Mouse (Mus musculus): ENCODE measurements at regions not wholly inside any gene's neighbourhood (a gene's known extent, or its start where the extent isn't known, plus 50 kb on each side); places are given as distances from the start of the nearest gene placed in this dataset.

DNA sequence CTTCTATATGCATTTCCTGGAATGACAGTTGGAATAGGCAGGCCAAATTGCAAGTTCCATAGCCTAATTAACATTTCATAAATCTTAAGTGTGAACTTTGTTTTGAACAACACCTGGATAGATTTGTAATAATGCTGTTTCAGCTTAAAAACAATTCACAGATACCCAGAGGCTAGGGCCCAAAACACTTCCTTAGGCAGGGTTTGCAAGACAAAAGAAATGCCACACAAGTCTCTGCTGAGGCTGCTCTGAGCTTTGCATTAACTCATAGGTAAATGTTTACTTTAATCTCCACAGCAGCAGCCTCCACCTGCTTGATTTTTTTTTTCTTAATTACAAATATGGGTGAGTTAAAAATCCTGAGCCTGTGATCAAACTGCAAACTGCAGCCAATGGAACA, 118.4 kb downstream of the Gnat3 start:
- H3K36me3 ChIP-seq (ENCODE audit: control insufficient read depth, insufficient read depth), result no peaks in the 10 kb centered on the region
- ATAC-seq, result no peak
- H3K4me3 ChIP-seq (replicated peaks; ENCODE audit: low read length), result no peak overlapping the region
- no peak overlapping the region for H3K4me2 ChIP-seq (ENCODE audit: low read length)
- 0 out of 2 replicates have a peak, but pooled peaks cover 2% of the 10 kb centered on the region for H3K9me3 ChIP-seq (ENCODE audit: control insufficient read depth, low read length)
- H3K9ac ChIP-seq (replicated peaks; ENCODE audit: low read depth, low read length), result no peak overlapping the region
- no peak overlapping the region for H3K27ac ChIP-seq (ENCODE audit: low read length)
- H3K27me3 ChIP-seq (replicated peaks; ENCODE audit: control insufficient read depth, insufficient read depth, low read length), result no peaks in the 10 kb centered on the region
- no peaks in the 10 kb centered on the region for H3K4me1 ChIP-seq (replicated peaks; ENCODE audit: control insufficient read depth, insufficient read depth, low read length)

DNA sequence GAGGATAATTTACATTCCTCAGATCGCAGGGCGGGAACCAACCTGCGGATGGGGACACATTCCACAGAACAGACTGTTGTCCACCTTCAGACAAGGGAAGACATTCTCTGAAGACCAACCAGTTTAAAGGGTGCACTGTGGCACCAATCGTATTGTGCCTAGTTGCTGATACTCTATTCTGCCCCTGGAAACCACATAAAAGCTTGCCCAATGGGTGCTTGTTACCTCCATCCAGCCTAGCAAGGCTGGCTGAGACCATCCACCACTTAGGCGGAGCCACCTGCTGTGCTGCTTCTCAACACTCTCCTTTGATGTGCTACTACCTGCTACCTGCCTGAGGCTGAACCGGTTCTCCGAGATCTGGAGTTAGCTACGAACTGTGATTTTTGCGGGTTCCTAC, 119.9 kb downstream of the Gnat3 start:
- 84% methylated on average over 9 of the region's 9 CpGs for WGBS
- H3K4me1 ChIP-seq (replicated peaks; ENCODE audit: control insufficient read depth, insufficient read depth, low read length), result no peaks in the 10 kb centered on the region
- H3K4me2 ChIP-seq (ENCODE audit: low read length), result no peak overlapping the region
- H3K9me3 ChIP-seq (ENCODE audit: control insufficient read depth, low read length), result 0 out of 2 replicates have a peak, but pooled peaks cover 2% of the 10 kb centered on the region
- H3K36me3 ChIP-seq (ENCODE audit: control insufficient read depth, insufficient read depth), result no peaks in the 10 kb centered on the region
- ATAC-seq, result no peak
- H3K4me3 ChIP-seq (replicated peaks; ENCODE audit: low read length), result no peak overlapping the region
- H3K9ac ChIP-seq (replicated peaks; ENCODE audit: low read depth, low read length), result no peak overlapping the region
- H3K27me3 ChIP-seq (replicated peaks; ENCODE audit: control insufficient read depth, insufficient read depth, low read length), result no peaks in the 10 kb centered on the region
- H3K27ac ChIP-seq (ENCODE audit: low read length), result no peak overlapping the region

DNA sequence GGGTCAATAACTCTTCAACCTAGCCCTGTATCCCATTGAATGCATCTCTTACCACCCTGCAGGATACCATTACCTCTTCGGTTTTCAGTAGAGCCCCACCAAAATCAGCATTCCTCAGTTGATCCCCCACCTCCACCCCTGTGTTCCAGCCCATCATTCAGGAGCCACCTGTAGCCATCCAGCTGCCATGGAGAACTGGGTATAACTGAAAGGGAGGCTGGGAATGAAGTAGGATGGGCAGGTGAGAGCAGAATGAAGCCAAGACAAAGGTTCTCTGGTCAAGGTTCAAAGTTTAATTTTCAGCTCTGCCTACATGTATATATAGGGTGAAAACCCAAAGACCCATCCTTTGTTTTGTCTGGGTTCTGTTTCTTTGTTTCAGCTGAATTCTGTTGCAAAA, 121.4 kb downstream of the Gnat3 start:
- H3K4me1 ChIP-seq (replicated peaks; ENCODE audit: control insufficient read depth, insufficient read depth, low read length), result no peaks in the 10 kb centered on the region
- ATAC-seq, result no peak
- 87% methylated on average over 1 of the region's 1 CpGs for WGBS
- H3K4me3 ChIP-seq (replicated peaks; ENCODE audit: low read length), result no peak overlapping the region
- no peaks in the 10 kb centered on the region for H3K27me3 ChIP-seq (replicated peaks; ENCODE audit: control insufficient read depth, insufficient read depth, low read length)
- H3K4me2 ChIP-seq (ENCODE audit: low read length), result no peak overlapping the region
- no peaks in the 10 kb centered on the region for H3K9me3 ChIP-seq (ENCODE audit: control insufficient read depth, low read length)
- no peak overlapping the region for H3K27ac ChIP-seq (ENCODE audit: low read length)
- no peaks in the 10 kb centered on the region for H3K36me3 ChIP-seq (ENCODE audit: control insufficient read depth, insufficient read depth)
- H3K9ac ChIP-seq (replicated peaks; ENCODE audit: low read depth, low read length), result no peak overlapping the region

DNA sequence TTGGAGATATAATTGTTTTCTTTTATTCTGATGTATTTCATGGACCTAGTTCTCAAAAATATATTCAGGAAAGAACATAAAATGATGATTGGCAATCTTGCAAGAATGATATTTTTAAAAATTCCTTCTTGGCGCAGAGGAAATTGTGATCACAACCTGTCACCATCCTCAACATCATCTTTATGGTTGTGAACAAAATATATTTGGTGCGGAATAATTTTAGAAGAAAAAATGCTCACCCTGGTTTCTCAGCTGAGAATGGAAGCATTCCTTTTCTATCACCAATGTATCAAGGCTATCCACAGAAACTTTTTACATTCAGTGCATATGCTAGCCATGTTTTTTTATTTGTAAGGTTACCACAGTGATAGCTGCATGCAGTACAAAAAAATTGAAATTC, 123.1 kb downstream of the Gnat3 start:
- H3K9ac ChIP-seq (replicated peaks; ENCODE audit: low read depth, low read length), result no peak overlapping the region
- H3K36me3 ChIP-seq (ENCODE audit: control insufficient read depth, insufficient read depth), result no peaks in the 10 kb centered on the region
- no peak overlapping the region for H3K4me2 ChIP-seq (ENCODE audit: low read length)
- H3K27ac ChIP-seq (ENCODE audit: low read length), result no peak overlapping the region
- H3K4me1 ChIP-seq (replicated peaks; ENCODE audit: control insufficient read depth, insufficient read depth, low read length), result no peaks in the 10 kb centered on the region
- H3K9me3 ChIP-seq (ENCODE audit: control insufficient read depth, low read length), result no peaks in the 10 kb centered on the region
- no peaks in the 10 kb centered on the region for H3K27me3 ChIP-seq (replicated peaks; ENCODE audit: control insufficient read depth, insufficient read depth, low read length)
- no peak overlapping the region for H3K4me3 ChIP-seq (replicated peaks; ENCODE audit: low read length)
- ATAC-seq, result no peak
- WGBS, result 83% methylated on average over 2 of the region's 2 CpGs

DNA sequence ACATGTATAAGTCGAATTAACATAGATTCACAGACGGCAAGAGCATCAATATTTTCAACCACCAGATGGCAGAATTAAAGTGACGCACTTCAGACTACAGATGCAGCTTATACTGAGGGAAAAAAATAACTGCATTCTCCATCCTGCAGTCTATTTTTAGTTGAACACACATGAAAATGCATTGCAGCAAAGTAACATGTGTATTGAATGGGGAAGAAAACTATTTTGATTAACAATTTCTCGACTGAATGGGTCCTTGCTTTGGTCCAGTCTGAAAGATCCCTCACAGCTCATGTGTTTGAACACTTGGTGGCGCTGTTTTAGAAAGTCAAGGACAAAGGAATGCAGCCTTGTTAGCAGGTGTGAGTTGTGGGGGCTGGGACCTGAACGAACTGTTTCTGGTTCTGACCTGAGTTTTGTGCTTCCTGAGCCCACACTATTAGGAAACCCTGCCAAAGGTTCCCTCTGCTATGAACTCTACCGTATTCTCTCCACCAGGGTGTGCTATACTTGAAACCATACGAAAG, 125.6 kb downstream of the Gnat3 start:
- Histone ChIP-seq H3K4me3 (replicated peaks; ENCODE audit: low read length) (no peak overlapping the region), H3K4me1 (replicated peaks; ENCODE audit: control insufficient read depth, insufficient read depth, low read length) (no peaks in the 10 kb centered on the region), H3K27me3 (replicated peaks; ENCODE audit: control insufficient read depth, insufficient read depth, low read length) (no peaks in the 10 kb centered on the region), H3K27ac (ENCODE audit: low read length) (no peak overlapping the region), H3K36me3 (ENCODE audit: control insufficient read depth, insufficient read depth) (no peaks in the 10 kb centered on the region), H3K4me2 (ENCODE audit: low read length) (no peak overlapping the region), H3K9me3 (ENCODE audit: control insufficient read depth, low read length) (no peaks in the 10 kb centered on the region), H3K9ac (replicated peaks; ENCODE audit: low read depth, low read length) (no peak overlapping the region)
- WGBS, result 33% methylated on average over 8 of the region's 8 CpGs
- ATAC-seq, result peak; percentile 96

DNA sequence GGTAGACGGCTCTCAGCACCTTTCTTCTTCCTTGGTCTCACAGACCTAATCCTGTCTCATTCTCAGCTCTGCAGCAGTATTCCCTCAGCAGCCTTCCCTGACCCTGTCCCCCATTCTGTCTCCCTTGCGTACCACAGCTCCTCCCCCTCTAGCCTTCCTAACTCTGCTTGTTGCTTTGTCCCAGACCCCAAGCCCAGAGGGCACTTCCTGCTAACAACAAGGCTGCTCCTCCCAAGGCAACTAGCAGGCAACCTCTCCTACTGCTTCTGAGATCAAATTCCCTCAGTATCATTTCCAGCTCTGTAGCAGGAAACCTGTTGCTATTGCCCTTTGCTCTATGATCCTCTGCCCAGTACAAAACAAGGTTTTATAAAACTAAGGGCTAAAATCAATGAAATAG, 127.6 kb downstream of the Gnat3 start:
- WGBS, result 48% methylated on average over 2 of the region's 2 CpGs
- no peaks in the 10 kb centered on the region for H3K9me3 ChIP-seq (ENCODE audit: control insufficient read depth, low read length)
- ATAC-seq, result no peak
- no peak overlapping the region for H3K4me2 ChIP-seq (ENCODE audit: low read length)
- no peak overlapping the region for H3K27ac ChIP-seq (ENCODE audit: low read length)
- H3K9ac ChIP-seq (replicated peaks; ENCODE audit: low read depth, low read length), result no peak overlapping the region
- H3K4me3 ChIP-seq (replicated peaks; ENCODE audit: low read length), result no peak overlapping the region
- no peaks in the 10 kb centered on the region for H3K4me1 ChIP-seq (replicated peaks; ENCODE audit: control insufficient read depth, insufficient read depth, low read length)
- H3K27me3 ChIP-seq (replicated peaks; ENCODE audit: control insufficient read depth, insufficient read depth, low read length), result no peaks in the 10 kb centered on the region
- H3K36me3 ChIP-seq (ENCODE audit: control insufficient read depth, insufficient read depth), result no peaks in the 10 kb centered on the region

DNA sequence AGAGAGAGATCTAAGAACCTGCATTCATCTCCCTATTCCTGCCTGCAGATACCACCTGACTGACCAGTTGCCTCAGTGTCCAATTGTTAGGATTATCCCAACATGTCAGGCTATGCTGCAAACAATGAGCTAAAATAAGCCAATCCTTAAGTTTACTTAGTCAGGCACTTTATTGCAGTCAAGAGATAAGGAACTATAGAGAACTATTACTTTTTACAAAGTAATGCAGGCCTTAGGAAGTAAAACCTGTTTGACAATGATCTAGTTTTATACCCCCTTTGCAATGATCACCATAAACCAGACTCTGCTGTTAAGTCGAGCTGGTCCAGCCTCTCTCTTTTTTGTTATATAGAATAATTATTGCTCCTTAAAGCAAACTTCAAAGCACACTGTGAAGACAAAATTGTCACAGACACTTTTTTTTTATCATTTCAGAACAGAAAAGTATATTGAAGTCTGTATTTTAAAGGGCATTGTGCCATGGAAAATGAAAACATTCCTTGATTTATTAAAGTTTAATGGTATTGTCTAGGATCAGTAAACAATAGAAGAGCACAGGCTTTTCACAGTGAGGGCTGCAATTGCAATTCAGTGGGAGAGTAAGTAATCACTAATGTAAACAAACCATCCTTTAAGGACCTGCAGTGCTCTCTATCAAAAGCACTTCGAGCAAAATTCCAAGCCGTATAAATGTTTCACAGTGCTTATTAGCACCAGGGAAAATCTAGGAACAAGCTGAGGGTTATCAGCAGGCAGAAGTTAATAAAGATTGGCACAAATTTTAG, 152.7 kb downstream of the Gnat3 start:
- Histone ChIP-seq H3K4me2 (ENCODE audit: low read length) (no peak overlapping the region), H3K9ac (replicated peaks; ENCODE audit: low read depth, low read length) (no peak overlapping the region), H3K4me1 (replicated peaks; ENCODE audit: control insufficient read depth, insufficient read depth, low read length) (no peaks in the 10 kb centered on the region), H3K27ac (ENCODE audit: low read length) (no peak overlapping the region), H3K4me3 (replicated peaks; ENCODE audit: low read length) (no peak overlapping the region), H3K27me3 (replicated peaks; ENCODE audit: control insufficient read depth, insufficient read depth, low read length) (no peaks in the 10 kb centered on the region), H3K9me3 (ENCODE audit: control insufficient read depth, low read length) (no peaks in the 10 kb centered on the region), H3K36me3 (ENCODE audit: control insufficient read depth, insufficient read depth) (no peaks in the 10 kb centered on the region)
- no peak for ATAC-seq
- WGBS, result 20% methylated on average over 3 of the region's 3 CpGs

DNA sequence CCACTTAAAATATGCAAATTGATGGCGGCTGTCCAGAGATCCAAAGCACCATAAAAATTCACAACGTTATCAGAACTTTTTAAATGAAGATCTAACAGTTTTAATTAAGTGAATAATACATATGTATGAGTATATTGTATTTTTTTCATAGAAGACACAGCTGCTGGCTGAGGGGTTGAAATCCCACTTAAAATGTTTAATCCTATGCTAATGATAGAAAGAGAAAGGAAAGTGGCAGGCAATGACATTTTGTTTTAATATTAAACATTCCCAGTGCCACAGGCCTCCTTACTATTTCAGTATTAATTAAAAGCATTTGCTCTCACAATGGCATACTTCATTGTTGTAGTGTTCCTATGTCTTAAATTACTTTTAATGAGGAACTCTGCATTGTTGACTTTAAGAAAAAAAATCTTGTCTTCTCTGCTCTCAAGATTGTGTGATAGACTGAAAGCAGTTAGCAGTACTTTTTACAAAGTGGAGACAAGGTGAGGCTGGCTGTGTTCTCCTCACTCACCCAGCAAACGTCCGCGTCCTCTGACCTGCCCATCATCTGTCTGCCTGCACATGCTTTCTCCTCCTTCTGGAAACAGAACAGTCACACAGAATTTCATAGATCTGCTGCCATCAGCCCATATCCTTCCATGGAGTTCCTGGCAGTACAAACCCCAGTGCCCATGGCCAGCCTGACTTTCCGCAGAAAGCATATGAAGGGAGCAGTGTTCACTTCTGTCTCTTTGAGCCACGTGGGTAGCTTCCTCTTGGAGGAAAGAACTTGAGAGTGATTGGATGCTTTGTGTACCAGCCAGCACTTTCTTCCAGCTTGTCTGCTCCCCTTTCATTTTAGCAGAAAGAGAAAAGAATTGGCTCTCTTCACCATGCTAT, 173.7 kb downstream of the Gnat3 start:
- H3K4me1 ChIP-seq (replicated peaks; ENCODE audit: control insufficient read depth, insufficient read depth, low read length), result peaks cover 18% of the 10 kb centered on the region
- H3K4me2 ChIP-seq (ENCODE audit: low read length), result peak overlapping the region; percentile 23; the same call in 1 of the 2 replicates
- H3K9me3 ChIP-seq (ENCODE audit: control insufficient read depth, low read length), result 0 out of 2 replicates have a peak, but pooled peaks cover 2% of the 10 kb centered on the region
- peak; percentile 72 for ATAC-seq
- WGBS, result 12% methylated on average over 7 of the region's 7 CpGs
- H3K27ac ChIP-seq (ENCODE audit: low read length), result peak overlapping the region; percentile 66
- no peak overlapping the region for H3K4me3 ChIP-seq (replicated peaks; ENCODE audit: low read length)
- H3K9ac ChIP-seq (replicated peaks; ENCODE audit: low read depth, low read length), result no peak overlapping the region
- H3K27me3 ChIP-seq (replicated peaks; ENCODE audit: control insufficient read depth, insufficient read depth, low read length), result no peaks in the 10 kb centered on the region
- no peaks in the 10 kb centered on the region for H3K36me3 ChIP-seq (ENCODE audit: control insufficient read depth, insufficient read depth)

DNA sequence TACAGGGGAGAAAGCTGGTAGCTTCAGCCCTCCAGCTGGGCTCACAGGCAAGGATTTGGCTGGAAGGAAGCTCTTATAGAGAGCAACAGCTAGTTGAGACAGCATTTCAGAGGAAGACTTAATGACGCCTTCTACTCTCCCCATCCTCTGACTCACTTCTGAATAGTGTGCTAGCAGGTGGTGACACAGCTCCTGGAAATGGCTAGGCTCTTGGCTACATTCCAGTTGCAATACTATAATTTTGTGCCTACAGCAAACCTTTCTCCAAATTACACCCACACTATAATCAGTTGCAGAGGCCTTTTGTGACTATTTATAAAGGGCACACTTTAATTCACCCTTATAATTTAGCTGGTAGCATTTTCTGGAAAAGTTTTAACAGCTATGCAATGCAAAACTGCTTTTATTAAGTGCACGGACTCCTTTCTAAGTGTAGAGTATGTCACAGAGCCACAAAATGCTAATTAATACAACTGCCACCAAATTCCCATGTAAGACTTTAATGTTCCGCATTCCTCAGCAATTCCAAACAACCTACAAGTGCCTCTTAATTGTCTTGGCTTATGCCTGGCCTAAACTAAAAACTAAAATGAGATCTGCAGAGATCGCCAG, 175.2 kb downstream of the Gnat3 start:
- H3K4me3 ChIP-seq (replicated peaks; ENCODE audit: low read length), result no peak overlapping the region
- no peaks in the 10 kb centered on the region for H3K36me3 ChIP-seq (ENCODE audit: control insufficient read depth, insufficient read depth)
- H3K9ac ChIP-seq (replicated peaks; ENCODE audit: low read depth, low read length), result no peak overlapping the region
- ATAC-seq, result peak; percentile 84
- no peaks in the 10 kb centered on the region for H3K27me3 ChIP-seq (replicated peaks; ENCODE audit: control insufficient read depth, insufficient read depth, low read length)
- 13% methylated on average over 4 of the region's 4 CpGs for WGBS
- H3K4me1 ChIP-seq (replicated peaks; ENCODE audit: control insufficient read depth, insufficient read depth, low read length), result peaks cover 18% of the 10 kb centered on the region
- peak overlapping the region; percentile 59 for H3K27ac ChIP-seq (ENCODE audit: low read length)
- 0 out of 2 replicates have a peak, but pooled peaks cover 2% of the 10 kb centered on the region for H3K9me3 ChIP-seq (ENCODE audit: control insufficient read depth, low read length)
- no peak overlapping the region for H3K4me2 ChIP-seq (ENCODE audit: low read length)

Data from forebrain, embryonic 16.5 days (tissue).